Mouse (Mus musculus) heart, adult 2 months (tissue): ENCODE measurements at regions not wholly inside any gene's neighbourhood (a gene's known extent, or its start where the extent isn't known, plus 50 kb on each side); places are given as distances from the start of the nearest gene placed in this dataset.

ENCODE experiments used
- CTCF ChIP-seq: fragments of 200-600 bp; IDR thresholded peaks from 2 replicates; pipeline ENCODE4 v1.8.1; 2022; ENCODE audit warnings: antibody characterized with exemption, mild to moderate bottlenecking, moderate library complexity
- POLR2A ChIP-seq: fragments of 200-500 bp; IDR thresholded peaks from 2 replicates; pipeline ENCODE4 v1.6.1; 2011; ENCODE audit warnings: mild to moderate bottlenecking, low read depth, low read length, control low read depth; ENCODE audit not compliant: insufficient read depth

DNA sequence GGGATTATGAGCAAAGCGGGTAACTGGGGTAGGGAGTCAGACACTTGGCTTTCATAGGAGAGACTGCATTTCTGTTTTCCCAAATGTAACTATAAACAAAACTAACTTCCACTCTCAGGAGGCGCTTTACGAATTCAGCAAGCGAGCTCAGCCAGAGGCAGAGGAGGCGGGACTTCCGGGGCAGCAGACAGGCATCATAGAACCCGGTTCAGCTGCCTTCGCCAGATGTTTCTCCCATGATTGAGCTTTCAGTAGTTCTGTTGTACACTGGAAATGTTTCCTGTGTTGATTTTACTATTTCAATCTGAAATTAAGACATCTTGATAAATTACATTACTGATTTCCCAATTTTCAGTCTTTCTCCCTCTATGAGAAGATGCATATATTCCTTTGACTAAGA, 92.9 kb downstream of the Zfp365 start:
- no peak for TF ChIP-seq POLR2A
- TF ChIP-seq CTCF = no peak
